ENCODE assay signal across 10 mouse cellular contexts in the genomic region with DNA sequence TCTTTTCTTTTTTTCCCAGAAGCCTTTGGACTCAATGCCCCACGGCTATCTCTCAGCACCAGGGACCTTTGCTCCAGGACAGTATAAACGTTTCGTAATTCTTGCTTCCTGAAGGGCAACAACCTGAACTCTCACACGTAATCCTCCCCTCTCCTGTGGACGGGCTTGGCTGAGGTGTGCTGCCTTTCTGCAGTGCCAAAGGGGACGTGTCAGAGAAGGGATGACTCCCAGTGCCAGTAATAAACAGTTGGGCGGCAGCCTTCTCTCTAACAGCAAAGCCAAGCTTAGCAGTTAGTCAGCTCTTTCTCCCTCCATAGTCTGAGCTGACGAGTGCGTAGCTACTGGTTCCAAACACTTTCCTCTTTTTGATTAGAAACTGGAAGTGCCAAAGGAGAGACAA. TPM values are rescaled to one million over a fixed set of nuclear protein-coding genes. Genes with fewer than 3 reads are reported as not detected.
DNase-seq lines count a peak whose midpoint lies in the region; ATAC-seq and TF ChIP-seq lines count a peak whose summit lies in the region.
"Had no signal": no experiment of that assay in that cellular context is flagged by ENCODE, and none has a peak within 500 bp of the region (broad histone marks: within the 10 kb centered on the region; RNA-seq: fewer than 3 reads in every experiment).

No protein-coding gene starts in this region.

- H3K4me1 ChIP-seq in lung, postnatal 0 days (ENCODE audit: insufficient read depth, low read depth, low read length) = no peaks in the 10 kb centered on the region
- no peaks in the 10 kb centered on the region for H3K4me1 ChIP-seq in kidney, postnatal 0 days (replicated peaks; ENCODE audit: insufficient read depth, low read length)
- H3K4me1 ChIP-seq in stomach, embryonic 16.5 days (ENCODE audit: control insufficient read depth, insufficient read depth, low read length) = 0 out of 2 replicates have a peak, but pooled peaks cover 4% of the 10 kb centered on the region

- no peak overlapping the region for H3K4me3 ChIP-seq in lung, postnatal 0 days (ENCODE audit: low read depth, low read length)
- H3K4me3 ChIP-seq in kidney, postnatal 0 days (replicated peaks; ENCODE audit: low read depth, low read length) = no peak overlapping the region
- no peak overlapping the region for H3K4me3 ChIP-seq in stomach, embryonic 16.5 days (replicated peaks; ENCODE audit: low read length)
- H3K4me3 ChIP-seq: midbrain, embryonic 13.5 days had no signal

- TF ChIP-seq CTCF in lung, postnatal 0 days (IDR thresholded peaks at IDR 0.05) = no peak
- no peak for TF ChIP-seq CTCF in kidney, postnatal 0 days (IDR thresholded peaks at IDR 0.05; ENCODE audit: low read depth)

- TF ChIP-seq EP300 in lung, postnatal 0 days (IDR thresholded peaks at IDR 0.05) = no peak

- ATAC-seq in lung, postnatal 0 days = peak; percentile 46; the same call in 1 of the 2 replicates
- peak; percentile 69 for ATAC-seq in granulocyte monocyte progenitor cell, adult 5-6 weeks (replicated peaks; ENCODE audit: poor library complexity, severe bottlenecking)
- ATAC-seq in kidney, postnatal 0 days (replicated peaks; ENCODE audit: low FRiP score, low read depth) = peak; percentile 54
- ATAC-seq in stomach, embryonic 16.5 days (ENCODE audit: insufficient read depth, low FRiP score) = peak; percentile 40; the same call in 1 of the 2 replicates
- ATAC-seq: midbrain, embryonic 13.5 days had no signal

- H3K4me2 ChIP-seq in lung, postnatal 0 days (replicated peaks; ENCODE audit: low read depth, low read length) = 0 out of 2 replicates have a peak overlapping the region, but pooled peaks have one; percentile 23
- H3K4me2 ChIP-seq in kidney, postnatal 0 days (ENCODE audit: low read length) = no peak overlapping the region; the same call in 1 of the 2 replicates
- no peak overlapping the region for H3K4me2 ChIP-seq in stomach, embryonic 16.5 days (ENCODE audit: low read depth, low read length)

- no peak overlapping the region for H3K27ac ChIP-seq in lung, postnatal 0 days (ENCODE audit: low read length)
- no peak overlapping the region for H3K27ac ChIP-seq in kidney, postnatal 0 days
- no peak overlapping the region for H3K27ac ChIP-seq in stomach, embryonic 16.5 days (ENCODE audit: low read length)

- H3K9me3 ChIP-seq in lung, postnatal 0 days (ENCODE audit: low read length) = no peaks in the 10 kb centered on the region
- no peaks in the 10 kb centered on the region for H3K9me3 ChIP-seq in kidney, postnatal 0 days (replicated peaks; ENCODE audit: low read length)
- H3K9me3 ChIP-seq in stomach, embryonic 16.5 days (replicated peaks; ENCODE audit: control insufficient read depth, low read length) = no peaks in the 10 kb centered on the region
- H3K9me3 ChIP-seq: midbrain, embryonic 13.5 days had no signal

- peak; percentile 55 for DNase-seq in lung, postnatal 0 days (ENCODE audit: low spot score)
- DNase-seq in lung, postnatal 36 days = no peak
- no peak for DNase-seq in kidney, postnatal 0 days (ENCODE audit: low spot score)
- DNase-seq in frontal cortex, postnatal 14 days (ENCODE audit: low spot score in 2 of 2) = no peak
- no peak for DNase-seq in frontal cortex, postnatal 36 days (ENCODE audit: low spot score in 2 of 2)
- DNase-seq: cerebellum, adult 11 months; thymus, postnatal 14 days had no signal

- 27% methylated on average over 9 of the region's 9 CpGs for WGBS in lung, postnatal 0 days
- WGBS in kidney, postnatal 0 days = 34% methylated on average over 9 of the region's 9 CpGs
- WGBS in stomach, embryonic 16.5 days = 53% methylated on average over 9 of the region's 9 CpGs

- no peaks in the 10 kb centered on the region for H3K36me3 ChIP-seq in lung, postnatal 0 days (ENCODE audit: insufficient read depth, low read length)
- no peaks in the 10 kb centered on the region for H3K36me3 ChIP-seq in kidney, postnatal 0 days (ENCODE audit: insufficient read depth, low read length)
- no peaks in the 10 kb centered on the region for H3K36me3 ChIP-seq in stomach, embryonic 16.5 days (ENCODE audit: control insufficient read depth, insufficient read depth, low read length)
- H3K36me3 ChIP-seq: midbrain, embryonic 13.5 days had no signal

- no peaks in the 10 kb centered on the region for H3K27me3 ChIP-seq in lung, postnatal 0 days (replicated peaks; ENCODE audit: insufficient read depth, low read length)
- H3K27me3 ChIP-seq in kidney, postnatal 0 days (ENCODE audit: insufficient read depth, low read length) = no peaks in the 10 kb centered on the region
- no peaks in the 10 kb centered on the region for H3K27me3 ChIP-seq in stomach, embryonic 16.5 days (ENCODE audit: control insufficient read depth, insufficient read depth, low read length)
- H3K27me3 ChIP-seq: midbrain, embryonic 13.5 days had no signal

- no peak overlapping the region for H3K9ac ChIP-seq in lung, postnatal 0 days (replicated peaks; ENCODE audit: low read depth)
- H3K9ac ChIP-seq in kidney, postnatal 0 days (ENCODE audit: low read depth, low read length) = no peak overlapping the region
- no peak overlapping the region for H3K9ac ChIP-seq in stomach, embryonic 16.5 days (ENCODE audit: low read length)

RNA-seq across cellular contexts. Expression of gene Cd28, which starts 47.6 kb away (rescaled TPM):
- polyA plus RNA-seq in lung, postnatal 0 days (2015; fragmentation: Nextera tagmentation; extraction: Ambion mirVana) = 0.12 and 0.19 TPM in 2 replicates
- total RNA-seq in granulocyte monocyte progenitor cell, adult 5-6 weeks (2014; fragmentation: Nextera tagmentation) = 1.4 and 3.2 TPM in 2 replicates
- 1.0 and 2.3 TPM in 2 replicates for total RNA-seq in granulocyte monocyte progenitor cell, adult 5-6 weeks (2017)
- 0.10 and 0.16 TPM in 2 replicates for polyA plus RNA-seq in kidney, postnatal 0 days (2015; fragmentation: Nextera tagmentation; extraction: Ambion mirVana)
- 0.25 and 0.31 TPM in 2 replicates for polyA plus RNA-seq in stomach, embryonic 16.5 days (2015; fragmentation: Nextera tagmentation; extraction: Ambion mirVana)
